Mouse (Mus musculus): ENCODE data around the gene Atp1a1. TPM values are rescaled to one million over a fixed set of nuclear protein-coding genes. Genes with fewer than 3 reads are reported as not detected.
A peak's percentile ranks its signal among the peaks of the same experiment; 100 is the strongest.

The Atp1a1 gene
- polyA plus RNA-seq, 1 experiment from 2014 or later, result 106 TPM

DNA sequence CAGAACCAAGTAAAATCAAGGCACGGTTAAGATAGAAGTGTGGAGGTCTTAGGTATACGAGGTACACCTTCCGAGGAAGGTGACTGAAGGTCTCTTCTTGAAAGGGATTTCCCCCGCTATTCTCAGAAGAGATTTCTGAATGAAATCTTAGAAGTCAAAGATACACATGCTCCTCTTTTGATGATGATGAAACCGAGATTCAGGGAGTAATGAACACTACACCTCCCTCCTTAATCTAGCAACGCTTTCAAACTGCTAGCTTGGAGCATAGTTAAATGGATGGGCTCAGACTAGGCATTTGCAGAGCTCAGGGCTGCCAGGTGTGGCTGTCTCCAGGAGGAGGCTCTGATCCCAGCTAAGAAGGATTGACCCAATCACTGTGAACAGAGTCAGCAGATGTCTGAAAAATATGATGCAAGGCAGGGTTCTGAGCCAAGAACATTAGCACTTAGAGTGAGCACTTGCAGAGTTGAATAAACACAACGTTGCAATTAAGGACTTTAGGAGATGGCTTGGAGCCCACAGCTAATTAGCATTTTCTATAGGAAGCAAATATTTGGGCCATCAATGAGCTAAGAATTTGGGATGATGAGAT is 2.5 kb upstream of the Atp1a1 start:
- ATAC-seq (ENCODE audit: insufficient number of reproducible peaks, low FRiP score, low TSS enrichment, low read depth) (no peak), DNase-seq (ENCODE audit: low spot score) (no peak)
- H3K9ac ChIP-seq (ENCODE audit: low read length), result no peak overlapping the region
- H3K36me3 ChIP-seq (ENCODE audit: control insufficient read depth, insufficient read depth, low read length), result no peaks in the 10 kb centered on the region
- WGBS, result 80% methylated on average over 7 of the region's 7 CpGs
- H3K27me3 ChIP-seq (ENCODE audit: control insufficient read depth, insufficient read depth, low read length), result no peaks in the 10 kb centered on the region
- no peaks in the 10 kb centered on the region for H3K9me3 ChIP-seq (ENCODE audit: control insufficient read depth, low read length)
- no peak overlapping the region for H3K27ac ChIP-seq (replicated peaks; ENCODE audit: low read depth, low read length)
- peaks cover 9% of the 10 kb centered on the region for H3K4me1 ChIP-seq (ENCODE audit: control insufficient read depth, insufficient read depth, low read length)
- no peak overlapping the region for H3K4me3 ChIP-seq (ENCODE audit: low read depth, low read length)
- no peak overlapping the region for H3K4me2 ChIP-seq (ENCODE audit: low read depth, severe bottlenecking)

DNA sequence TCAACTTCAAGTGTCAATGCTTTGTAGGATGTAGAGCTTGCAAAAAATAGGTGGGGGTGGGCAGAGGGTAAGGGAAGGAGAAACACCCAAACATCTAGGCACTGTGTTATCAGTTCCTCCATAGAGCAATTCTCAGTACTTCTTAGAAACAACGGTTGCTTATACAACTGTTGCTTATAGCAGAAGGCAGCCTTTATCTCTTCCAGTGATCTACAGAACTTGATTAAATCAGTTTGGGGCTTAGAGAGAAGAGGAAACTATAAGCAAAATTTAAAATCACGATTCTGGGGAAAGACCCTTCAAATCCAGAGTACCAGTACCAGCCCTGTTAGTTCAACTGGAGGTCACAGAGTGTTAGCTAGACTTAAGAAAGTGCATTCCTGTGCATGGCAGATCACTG is 1.2 kb upstream of the Atp1a1 start:
- no peak overlapping the region for H3K9ac ChIP-seq (ENCODE audit: low read length)
- no peaks in the 10 kb centered on the region for H3K36me3 ChIP-seq (ENCODE audit: control insufficient read depth, insufficient read depth, low read length)
- no peaks in the 10 kb centered on the region for H3K9me3 ChIP-seq (ENCODE audit: control insufficient read depth, low read length)
- 52% methylated on average over 2 of the region's 2 CpGs for WGBS
- DNase-seq (ENCODE audit: low spot score), result no peak
- no peak overlapping the region for H3K4me3 ChIP-seq (ENCODE audit: low read depth, low read length)
- ATAC-seq (ENCODE audit: insufficient number of reproducible peaks, low FRiP score, low TSS enrichment, low read depth), result no peak
- peaks cover 14% of the 10 kb centered on the region for H3K4me1 ChIP-seq (ENCODE audit: control insufficient read depth, insufficient read depth, low read length)
- no peak overlapping the region for H3K27ac ChIP-seq (replicated peaks; ENCODE audit: low read depth, low read length)
- no peaks in the 10 kb centered on the region for H3K27me3 ChIP-seq (ENCODE audit: control insufficient read depth, insufficient read depth, low read length)
- H3K4me2 ChIP-seq (ENCODE audit: low read depth, severe bottlenecking), result no peak overlapping the region

DNA sequence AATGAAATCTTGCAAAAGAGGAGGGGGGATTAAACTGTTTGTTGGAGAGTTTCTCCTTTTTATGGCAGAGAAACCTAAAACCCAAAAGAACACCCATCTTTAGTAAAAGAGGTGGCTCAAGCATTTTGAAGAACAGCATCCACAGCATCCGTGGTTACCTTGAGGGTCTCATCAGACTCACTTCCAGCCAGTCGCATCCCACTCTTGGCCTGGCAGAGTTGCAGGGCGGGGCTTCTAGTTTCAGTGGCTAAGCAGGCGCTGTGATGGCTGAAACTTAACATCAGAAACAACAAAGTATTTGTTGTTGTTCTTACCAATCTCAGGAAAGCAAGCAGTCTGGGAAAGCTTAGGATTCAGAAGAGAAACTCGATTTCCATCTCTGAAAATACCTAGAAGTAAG is 807 bp upstream of the Atp1a1 start:
- ATAC-seq (ENCODE audit: insufficient number of reproducible peaks, low FRiP score, low TSS enrichment, low read depth), result no peak
- Histone ChIP-seq H3K4me2 (ENCODE audit: low read depth, severe bottlenecking) (peak overlapping the region; percentile 84; the same call in 1 of the 2 replicates), H3K27me3 (ENCODE audit: control insufficient read depth, insufficient read depth, low read length) (no peaks in the 10 kb centered on the region), H3K27ac (replicated peaks; ENCODE audit: low read depth, low read length) (no peak overlapping the region), H3K4me1 (ENCODE audit: control insufficient read depth, insufficient read depth, low read length) (peaks cover 15% of the 10 kb centered on the region), H3K4me3 (ENCODE audit: low read depth, low read length) (peak overlapping the region; percentile 86), H3K9ac (ENCODE audit: low read length) (no peak overlapping the region), H3K36me3 (ENCODE audit: control insufficient read depth, insufficient read depth, low read length) (no peaks in the 10 kb centered on the region), H3K9me3 (ENCODE audit: control insufficient read depth, low read length) (no peaks in the 10 kb centered on the region)
- 16% methylated on average over 5 of the region's 5 CpGs for WGBS
- DNase-seq (ENCODE audit: low spot score), result no peak

DNA sequence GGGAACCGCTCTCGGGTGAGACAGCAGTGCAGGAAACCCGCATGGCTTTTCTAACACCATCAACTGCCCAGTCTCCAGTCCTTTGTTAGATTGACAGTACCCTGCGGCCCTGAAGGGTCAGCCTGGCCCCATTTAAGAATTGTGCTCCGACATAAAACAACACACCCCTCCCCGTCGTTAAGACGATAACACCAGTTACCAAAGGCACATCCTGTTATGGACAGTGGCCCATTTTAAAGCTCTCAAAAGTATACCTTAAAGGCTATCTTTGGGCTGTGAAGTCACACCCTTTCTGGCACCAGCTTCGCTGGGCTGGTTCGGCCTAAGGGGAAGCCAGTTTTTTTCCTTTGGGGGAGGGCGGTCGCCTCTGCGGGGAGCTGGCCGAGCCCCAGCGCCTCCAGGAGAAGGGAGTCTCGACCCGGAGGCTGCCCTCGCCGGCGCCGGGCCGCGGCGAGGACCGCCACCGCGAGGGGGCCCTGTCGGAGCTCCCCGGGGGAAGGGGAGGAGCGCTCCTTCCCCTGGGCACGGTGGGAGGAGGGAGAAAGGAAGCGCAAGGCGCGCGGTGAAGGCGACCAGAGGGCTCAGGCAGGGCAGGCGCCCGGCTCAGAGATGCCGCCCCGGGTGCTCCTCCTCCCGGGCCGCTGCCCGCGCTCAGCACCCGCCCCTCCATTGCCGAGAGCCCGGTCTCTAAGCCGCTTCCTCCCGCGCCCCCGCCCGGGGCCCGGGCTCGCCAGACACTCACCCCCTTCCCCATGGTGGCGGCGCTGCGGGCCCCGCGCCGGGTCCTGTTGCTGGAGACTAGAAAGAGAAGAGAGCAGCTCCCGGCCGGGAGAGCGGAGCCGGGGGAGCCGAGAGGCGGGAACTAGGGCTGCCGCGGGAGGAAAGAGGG is 579 bp downstream of the Atp1a1 start:
- peaks cover 16% of the 10 kb centered on the region for H3K4me1 ChIP-seq (ENCODE audit: control insufficient read depth, insufficient read depth, low read length)
- H3K27me3 ChIP-seq (ENCODE audit: control insufficient read depth, insufficient read depth, low read length), result no peaks in the 10 kb centered on the region
- ATAC-seq (ENCODE audit: insufficient number of reproducible peaks, low FRiP score, low TSS enrichment, low read depth) (peak; percentile 80), DNase-seq (ENCODE audit: low spot score) (peak; percentile 86)
- H3K4me2 ChIP-seq (ENCODE audit: low read depth, severe bottlenecking), result peak overlapping the region; percentile 84
- under 1% methylated on average over 43 of the region's 68 CpGs for WGBS
- no peaks in the 10 kb centered on the region for H3K9me3 ChIP-seq (ENCODE audit: control insufficient read depth, low read length)
- peak overlapping the region; percentile 95 for H3K9ac ChIP-seq (ENCODE audit: low read length)
- peak overlapping the region; percentile 86 for H3K4me3 ChIP-seq (ENCODE audit: low read depth, low read length)
- no peaks in the 10 kb centered on the region for H3K36me3 ChIP-seq (ENCODE audit: control insufficient read depth, insufficient read depth, low read length)
- H3K27ac ChIP-seq (replicated peaks; ENCODE audit: low read depth, low read length), result peak overlapping the region; percentile 90

DNA sequence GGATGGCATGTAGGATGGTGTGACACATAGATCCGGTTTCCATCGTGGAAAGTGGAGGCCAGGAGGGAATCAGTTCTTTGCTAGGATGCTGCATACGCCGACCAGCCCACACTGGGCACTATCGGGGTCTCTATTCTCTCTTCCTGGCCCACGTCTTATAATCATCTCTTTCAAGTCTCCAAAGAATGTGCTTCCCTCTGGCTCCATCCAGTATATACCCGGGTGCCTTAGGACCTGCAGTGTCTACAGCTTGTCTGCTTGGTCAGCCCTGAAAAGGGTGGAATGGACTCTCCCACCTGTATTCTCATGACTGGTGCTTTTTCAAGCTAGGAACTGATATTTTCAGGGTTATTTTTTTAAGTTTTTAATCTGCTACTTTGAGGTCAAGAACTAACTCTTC is 1.3 kb downstream of the Atp1a1 start:
- WGBS, result 46% methylated on average over 7 of the region's 7 CpGs
- Histone ChIP-seq H3K27me3 (ENCODE audit: control insufficient read depth, insufficient read depth, low read length) (no peaks in the 10 kb centered on the region), H3K4me1 (ENCODE audit: control insufficient read depth, insufficient read depth, low read length) (peaks cover 19% of the 10 kb centered on the region), H3K4me3 (ENCODE audit: low read depth, low read length) (peak overlapping the region; percentile 86), H3K9ac (ENCODE audit: low read length) (peak overlapping the region; percentile 95), H3K36me3 (ENCODE audit: control insufficient read depth, insufficient read depth, low read length) (no peaks in the 10 kb centered on the region), H3K4me2 (ENCODE audit: low read depth, severe bottlenecking) (peak overlapping the region; percentile 84), H3K27ac (replicated peaks; ENCODE audit: low read depth, low read length) (no peak overlapping the region), H3K9me3 (ENCODE audit: control insufficient read depth, low read length) (no peaks in the 10 kb centered on the region)
- DNase-seq (ENCODE audit: low spot score), result no peak
- no peak for ATAC-seq (ENCODE audit: insufficient number of reproducible peaks, low FRiP score, low TSS enrichment, low read depth)

DNA sequence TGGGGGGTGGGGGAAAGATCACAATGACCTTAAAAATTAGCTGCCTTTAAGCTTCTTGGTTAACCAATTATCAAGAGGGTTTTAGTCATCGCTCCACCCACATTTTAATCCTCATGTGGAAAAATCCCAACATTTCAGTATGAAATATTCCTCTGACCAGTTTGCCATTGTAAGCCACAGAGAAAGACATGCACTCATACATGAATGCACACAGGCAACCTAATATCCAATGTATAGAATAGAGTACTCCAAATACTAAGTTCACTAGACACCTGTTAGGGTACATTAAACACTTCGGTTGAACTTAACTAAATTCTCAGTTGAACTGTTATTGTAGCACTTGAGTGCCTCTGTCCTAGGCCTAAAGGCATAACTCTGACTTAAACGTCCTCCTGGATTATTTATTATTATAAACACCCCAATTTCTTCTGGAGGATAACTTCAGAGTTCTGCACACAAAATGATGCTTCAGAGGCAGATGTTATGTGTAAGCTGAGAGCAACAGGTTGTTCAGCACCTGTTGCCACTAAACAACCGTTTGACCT is 1.9 kb downstream of the Atp1a1 start:
- WGBS, result 70% methylated on average over 4 of the region's 4 CpGs
- Histone ChIP-seq H3K36me3 (ENCODE audit: control insufficient read depth, insufficient read depth, low read length) (no peaks in the 10 kb centered on the region), H3K4me1 (ENCODE audit: control insufficient read depth, insufficient read depth, low read length) (peaks cover 21% of the 10 kb centered on the region), H3K4me3 (ENCODE audit: low read depth, low read length) (peak overlapping the region; percentile 86; the same call in 1 of the 2 replicates), H3K4me2 (ENCODE audit: low read depth, severe bottlenecking) (peak overlapping the region; percentile 84; the same call in 1 of the 2 replicates), H3K27ac (replicated peaks; ENCODE audit: low read depth, low read length) (no peak overlapping the region), H3K9me3 (ENCODE audit: control insufficient read depth, low read length) (no peaks in the 10 kb centered on the region), H3K9ac (ENCODE audit: low read length) (no peak overlapping the region), H3K27me3 (ENCODE audit: control insufficient read depth, insufficient read depth, low read length) (no peaks in the 10 kb centered on the region)
- DNase-seq (ENCODE audit: low spot score) (no peak), ATAC-seq (ENCODE audit: insufficient number of reproducible peaks, low FRiP score, low TSS enrichment, low read depth) (no peak)

DNA sequence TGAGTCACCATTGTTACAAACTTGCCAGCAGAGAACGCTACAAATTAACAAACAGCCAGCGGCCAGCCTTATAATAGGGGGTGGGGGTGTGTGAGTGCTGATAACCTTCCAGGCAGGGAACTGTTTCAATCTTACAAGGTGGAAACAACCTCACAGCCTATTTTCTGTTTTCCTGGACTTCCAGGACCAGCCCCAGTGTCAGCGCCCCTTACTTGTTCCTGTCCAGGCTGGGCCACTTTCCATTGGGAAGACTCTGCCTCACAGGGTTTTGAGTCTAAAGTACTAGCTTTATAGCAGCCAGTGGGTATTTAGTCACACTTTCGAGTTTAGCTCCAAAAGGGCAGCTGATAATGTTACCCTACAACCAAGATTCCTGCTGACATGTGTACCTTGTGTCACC is 2.8 kb downstream of the Atp1a1 start:
- Histone ChIP-seq H3K9me3 (ENCODE audit: control insufficient read depth, low read length) (no peaks in the 10 kb centered on the region), H3K4me2 (ENCODE audit: low read depth, severe bottlenecking) (no peak overlapping the region), H3K36me3 (ENCODE audit: control insufficient read depth, insufficient read depth, low read length) (no peaks in the 10 kb centered on the region), H3K4me3 (ENCODE audit: low read depth, low read length) (no peak overlapping the region), H3K4me1 (ENCODE audit: control insufficient read depth, insufficient read depth, low read length) (peaks cover 23% of the 10 kb centered on the region), H3K27me3 (ENCODE audit: control insufficient read depth, insufficient read depth, low read length) (no peaks in the 10 kb centered on the region), H3K9ac (ENCODE audit: low read length) (no peak overlapping the region), H3K27ac (replicated peaks; ENCODE audit: low read depth, low read length) (no peak overlapping the region)
- ATAC-seq (ENCODE audit: insufficient number of reproducible peaks, low FRiP score, low TSS enrichment, low read depth), result no peak
- 42% methylated on average over 4 of the region's 4 CpGs for WGBS
- no peak for DNase-seq (ENCODE audit: low spot score)

DNA sequence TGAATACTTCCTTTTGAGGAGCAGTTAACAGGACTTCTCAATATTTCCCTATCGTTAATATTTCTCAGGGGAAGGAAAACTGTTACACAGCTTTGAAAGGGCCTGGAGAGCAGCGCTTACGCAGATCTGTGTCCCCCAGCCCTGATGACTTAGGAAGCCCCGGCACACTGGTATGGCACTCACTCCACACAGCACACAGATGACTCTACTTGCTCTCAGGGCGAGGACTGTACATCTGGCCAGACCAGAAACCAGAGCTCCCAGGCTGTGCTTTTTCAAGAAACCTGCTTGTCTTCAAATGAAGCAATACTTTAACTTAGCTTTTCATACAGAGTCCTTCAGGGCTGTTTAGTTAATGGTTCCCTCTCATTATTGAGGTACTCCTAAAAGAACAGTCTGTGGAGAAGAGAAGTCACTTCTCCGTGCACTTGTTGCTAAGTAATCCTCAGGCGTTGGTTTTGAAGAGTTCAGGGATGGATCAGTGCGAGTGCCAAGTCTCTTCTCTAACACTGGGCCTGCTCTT is 3.4 kb downstream of the Atp1a1 start:
- ATAC-seq (ENCODE audit: insufficient number of reproducible peaks, low FRiP score, low TSS enrichment, low read depth) (no peak), DNase-seq (ENCODE audit: low spot score) (no peak)
- no peaks in the 10 kb centered on the region for H3K36me3 ChIP-seq (ENCODE audit: control insufficient read depth, insufficient read depth, low read length)
- peaks cover 23% of the 10 kb centered on the region for H3K4me1 ChIP-seq (ENCODE audit: control insufficient read depth, insufficient read depth, low read length)
- H3K4me2 ChIP-seq (ENCODE audit: low read depth, severe bottlenecking), result no peak overlapping the region; the same call in 1 of the 2 replicates
- H3K27ac ChIP-seq (replicated peaks; ENCODE audit: low read depth, low read length), result no peak overlapping the region
- 57% methylated on average over 8 of the region's 8 CpGs for WGBS
- H3K4me3 ChIP-seq (ENCODE audit: low read depth, low read length), result no peak overlapping the region
- no peaks in the 10 kb centered on the region for H3K9me3 ChIP-seq (ENCODE audit: control insufficient read depth, low read length)
- H3K9ac ChIP-seq (ENCODE audit: low read length), result no peak overlapping the region
- no peaks in the 10 kb centered on the region for H3K27me3 ChIP-seq (ENCODE audit: control insufficient read depth, insufficient read depth, low read length)
